Mouse (Mus musculus) small intestine, adult 2 months (tissue): ENCODE measurements at regions not wholly inside any gene's neighbourhood (a gene's known extent, or its start where the extent isn't known, plus 50 kb on each side); places are given as distances from the start of the nearest gene placed in this dataset.

ENCODE experiments used
- H3K27ac ChIP-seq: fragments of 200-500 bp; 2 replicates; pipeline ENCODE4 v1.5.1; 2012; ENCODE audit warnings: low read depth, low read length, control low read depth, inconsistent platforms; ENCODE audit not compliant: insufficient read depth
- H3K27me3 ChIP-seq: fragments of 200-500 bp; 2 replicates; pipeline ENCODE4 v1.6.1; 2012; ENCODE audit warnings: mild to moderate bottlenecking, moderate library complexity, low read length, inconsistent platforms; ENCODE audit not compliant: control insufficient read depth, insufficient read depth
- H3K36me3 ChIP-seq: fragments of 200-500 bp; 2 replicates; pipeline ENCODE4 v1.6.1; 2012; ENCODE audit warnings: mild to moderate bottlenecking, low read length, control low read depth, inconsistent platforms; ENCODE audit not compliant: control insufficient read depth, insufficient read depth
- H3K4me1 ChIP-seq: fragments of 200-500 bp; 2 replicates; pipeline ENCODE4 v1.6.1; 2012; ENCODE audit warnings: low read length, inconsistent platforms, mixed read lengths; ENCODE audit not compliant: control insufficient read depth, insufficient read depth, insufficient read length
- H3K4me3 ChIP-seq: fragments of 200-500 bp; 2 replicates; pipeline ENCODE4 v1.5.1; 2012; ENCODE audit warnings: low read depth, mild to moderate bottlenecking, control low read depth, inconsistent platforms, low read length, moderate library complexity
- CTCF ChIP-seq: fragments of 200-500 bp; IDR thresholded peaks from 2 replicates; pipeline ENCODE4 v1.5.1; 2012; ENCODE audit warnings: low read depth, mild to moderate bottlenecking, control low read depth, inconsistent platforms, low read length, moderate library complexity, mixed read lengths; ENCODE audit not compliant: insufficient replicate concordance, insufficient read length; ENCODE audit errors: extremely low read depth
- POLR2A ChIP-seq: fragments of 200-500 bp; IDR thresholded peaks from 2 replicates; pipeline ENCODE4 v1.6.1; 2012; ENCODE audit warnings: low read depth, mild to moderate bottlenecking, control low read depth, inconsistent platforms, low read length, moderate library complexity
- WGBS: fragments of 180-500 bp; shearing (Covaris S2); methylation state at CpG from one replicate; pipeline ENCODE4 v1.1.7; 2018; 5-methylcytosine and 5-hydroxymethylcytosine counted together

- H3K27me3 ChIP-seq = no peaks in the 10 kb centered on the region
- no peak overlapping the region for H3K27ac ChIP-seq
- TF ChIP-seq POLR2A = no peak
- TF ChIP-seq CTCF = no peak
- 48% methylated on average over 4 of the region's 4 CpGs for WGBS
- no peaks in the 10 kb centered on the region for H3K36me3 ChIP-seq
- H3K4me3 ChIP-seq = no peak overlapping the region
- 0 out of 2 replicates have a peak, but pooled peaks cover 2% of the 10 kb centered on the region for H3K4me1 ChIP-seq
Observed at GRCm38 (mm10) chr10:98372561-98372960, 541.6 kb upstream of the Atp2b1 start.

- WGBS = 71% methylated on average over 3 of the region's 3 CpGs
- no peak overlapping the region for H3K4me3 ChIP-seq
- H3K27me3 ChIP-seq = no peaks in the 10 kb centered on the region
- no peak overlapping the region for H3K27ac ChIP-seq
- H3K36me3 ChIP-seq = no peaks in the 10 kb centered on the region
- 0 out of 2 replicates have a peak, but pooled peaks cover 2% of the 10 kb centered on the region for H3K4me1 ChIP-seq
- TF ChIP-seq POLR2A (no peak), CTCF (no peak)
Observed at GRCm38 (mm10) chr10:98373314-98373713, 540.9 kb upstream of the Atp2b1 start.

GRCm38 (mm10) chr10:98374684-98375083, 539.5 kb upstream of the Atp2b1 start:
- no peak overlapping the region for H3K27ac ChIP-seq
- no peaks in the 10 kb centered on the region for H3K27me3 ChIP-seq
- TF ChIP-seq POLR2A = no peak
- TF ChIP-seq CTCF = no peak
- 0 out of 2 replicates have a peak, but pooled peaks cover 2% of the 10 kb centered on the region for H3K4me1 ChIP-seq
- no peak overlapping the region for H3K4me3 ChIP-seq
- no peaks in the 10 kb centered on the region for H3K36me3 ChIP-seq

- no peaks in the 10 kb centered on the region for H3K36me3 ChIP-seq
- no peak for TF ChIP-seq POLR2A
- no peak for TF ChIP-seq CTCF
- no peak overlapping the region for H3K4me3 ChIP-seq
- H3K27ac ChIP-seq = no peak overlapping the region
- H3K27me3 ChIP-seq = no peaks in the 10 kb centered on the region
- no peaks in the 10 kb centered on the region for H3K4me1 ChIP-seq
Observed at GRCm38 (mm10) chr10:98388543-98388942, 525.7 kb upstream of the Atp2b1 start.

- TF ChIP-seq POLR2A = no peak
- TF ChIP-seq CTCF = no peak
- WGBS = 80% methylated on average over 1 of the region's 1 CpGs
Observed at GRCm38 (mm10) chr10:98399864-98400263, 514.3 kb upstream of the Atp2b1 start.

GRCm38 (mm10) chr10:98417807-98418743, 496.1 kb upstream of the Atp2b1 start:
- TF ChIP-seq POLR2A = no peak
- no peak for TF ChIP-seq CTCF
- Histone ChIP-seq H3K27me3 (no peaks in the 10 kb centered on the region), H3K4me1 (no peaks in the 10 kb centered on the region), H3K27ac (no peak overlapping the region), H3K36me3 (no peaks in the 10 kb centered on the region), H3K4me3 (no peak overlapping the region)
- WGBS = 65% methylated on average over 16 of the region's 17 CpGs

More at GRCm38 (mm10) chr10:98399864-98400263, 514.3 kb upstream of the Atp2b1 start:
- no peak overlapping the region for H3K4me3 ChIP-seq
- no peak overlapping the region for H3K27ac ChIP-seq
- no peaks in the 10 kb centered on the region for H3K36me3 ChIP-seq
- no peaks in the 10 kb centered on the region for H3K4me1 ChIP-seq
- H3K27me3 ChIP-seq = no peaks in the 10 kb centered on the region

- H3K4me1 ChIP-seq = no peaks in the 10 kb centered on the region
- H3K27ac ChIP-seq = no peak overlapping the region
- 98% methylated on average over 1 of the region's 1 CpGs for WGBS
- no peaks in the 10 kb centered on the region for H3K36me3 ChIP-seq
- no peaks in the 10 kb centered on the region for H3K27me3 ChIP-seq
- no peak overlapping the region for H3K4me3 ChIP-seq
- TF ChIP-seq CTCF (no peak), POLR2A (no peak)
Observed at GRCm38 (mm10) chr10:98424450-98424849, 489.8 kb upstream of the Atp2b1 start.
